12 mouse cellular contexts compared by ENCODE assay signal in the genomic region with DNA sequence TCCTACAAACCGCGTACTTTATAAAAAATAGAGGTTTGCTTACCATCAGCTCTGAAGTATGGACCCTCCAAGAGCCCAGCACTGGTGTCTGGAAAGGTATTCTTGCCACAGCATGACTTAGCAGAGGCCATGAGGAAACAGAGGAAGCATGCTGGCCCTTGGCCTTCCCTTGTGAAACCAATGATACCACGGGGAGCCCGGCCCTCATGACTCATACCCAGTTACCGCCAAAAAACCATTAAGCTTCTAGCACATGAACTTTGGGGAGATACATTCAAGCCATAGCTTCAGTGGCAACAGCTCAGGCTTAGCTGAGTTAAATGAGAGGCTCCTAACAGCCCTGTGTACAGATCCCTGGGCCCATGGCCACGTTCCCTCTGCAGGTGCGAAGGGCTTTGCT. TPM values are rescaled to one million over a fixed set of nuclear protein-coding genes. Genes with fewer than 3 reads are reported as not detected.
DNase-seq lines count a peak whose midpoint lies in the region; ATAC-seq and TF ChIP-seq lines count a peak whose summit lies in the region.
"Had no signal": no experiment of that assay in that cellular context is flagged by ENCODE, and none has a peak within 500 bp of the region (broad histone marks: within the 10 kb centered on the region; RNA-seq: fewer than 3 reads in every experiment).

No protein-coding gene starts in this region.

- H3K27ac ChIP-seq in liver, embryonic 14.5 days: no peak overlapping the region
- no peak overlapping the region for H3K27ac ChIP-seq in hindbrain, embryonic 11.5 days (ENCODE audit: low read depth, low read length)
- H3K27ac ChIP-seq: embryonic facial prominence, embryonic 13.5 days had no signal

- H3K9ac ChIP-seq in liver, embryonic 14.5 days (replicated peaks): no peak overlapping the region
- no peak overlapping the region for H3K9ac ChIP-seq in hindbrain, embryonic 11.5 days (ENCODE audit: low read depth, low read length)
- H3K9ac ChIP-seq: embryonic facial prominence, embryonic 13.5 days; heart, embryonic 15.5 days had no signal

- TF ChIP-seq CTCF in liver, embryonic 14.5 days (IDR thresholded peaks at IDR 0.05; ENCODE audit: low read depth): no peak

- H3K27me3 ChIP-seq in liver, embryonic 14.5 days (ENCODE audit: control insufficient read depth, insufficient read depth, low read length): no peaks in the 10 kb centered on the region
- no peaks in the 10 kb centered on the region for H3K27me3 ChIP-seq in megakaryocyte, embryonic 14.5 days (replicated peaks)
- no peaks in the 10 kb centered on the region for H3K27me3 ChIP-seq in hindbrain, embryonic 11.5 days (ENCODE audit: control insufficient read depth, insufficient read depth, low read length)
- H3K27me3 ChIP-seq: embryonic facial prominence, embryonic 13.5 days; heart, embryonic 15.5 days had no signal

- intact Hi-C loops in gastrocnemius, postnatal 14 days (cut with DNase I; ENCODE audit: low total_unique reads): no loop called here

- H3K9me3 ChIP-seq in liver, embryonic 14.5 days (ENCODE audit: control insufficient read depth, low read length): no peaks in the 10 kb centered on the region
- H3K9me3 ChIP-seq in megakaryocyte, embryonic 14.5 days: no peaks in the 10 kb centered on the region
- H3K9me3 ChIP-seq in hindbrain, embryonic 11.5 days (ENCODE audit: control insufficient read depth, low read length): no peaks in the 10 kb centered on the region
- H3K9me3 ChIP-seq: embryonic facial prominence, embryonic 13.5 days; heart, embryonic 15.5 days had no signal

- H3K4me2 ChIP-seq in liver, embryonic 14.5 days (ENCODE audit: low read depth): no peak overlapping the region
- H3K4me2 ChIP-seq in hindbrain, embryonic 11.5 days (replicated peaks; ENCODE audit: low read depth, low read length): no peak overlapping the region
- H3K4me2 ChIP-seq: embryonic facial prominence, embryonic 13.5 days; heart, embryonic 15.5 days had no signal

- ATAC-seq in liver, embryonic 14.5 days (ENCODE audit: insufficient read depth): no peak
- ATAC-seq in hindbrain, embryonic 11.5 days (ENCODE audit: low FRiP score): no peak

- 65% methylated on average over 7 of the region's 7 CpGs for WGBS in liver, embryonic 14.5 days (ENCODE audit: insufficient replicate concordance)
- WGBS in hindbrain, embryonic 11.5 days: 92% methylated on average over 7 of the region's 7 CpGs

- H3K36me3 ChIP-seq in liver, embryonic 14.5 days (replicated peaks; ENCODE audit: control insufficient read depth, insufficient read depth, low read depth): no peaks in the 10 kb centered on the region; the same call in 1 of the 2 replicates
- peaks cover 72% of the 10 kb centered on the region for H3K36me3 ChIP-seq in megakaryocyte, embryonic 14.5 days (replicated peaks; ENCODE audit: low read length)
- no peaks in the 10 kb centered on the region for H3K36me3 ChIP-seq in hindbrain, embryonic 11.5 days (ENCODE audit: control insufficient read depth, insufficient read depth, low read length)
- H3K36me3 ChIP-seq: embryonic facial prominence, embryonic 13.5 days; heart, embryonic 15.5 days had no signal

- peak in 2 of 3 experiments; percentile 12 to 39 for DNase-seq in liver, embryonic 14.5 days (ENCODE audit: low read depth in 3 of 3, low spot score in 3 of 3)
- DNase-seq in liver: no peak
- peak; percentile 36 to 43 for DNase-seq in adrenal gland, postnatal 36 days
- peak; percentile 36 for DNase-seq in gastrocnemius, postnatal 14 days
- no peak for DNase-seq in hindbrain, embryonic 11.5 days (ENCODE audit: low spot score)
- DNase-seq in layer of hippocampus, postnatal 10 days (ENCODE audit: low spot score in 2 of 2): no peak
- DNase-seq in testis, postnatal 10 days (ENCODE audit: low spot score): no peak
- DNase-seq: thymus, adult 18-20 months had no signal

- no peak for TF ChIP-seq EP300 in liver, embryonic 14.5 days (IDR thresholded peaks at IDR 0.05; ENCODE audit: low read depth)

- no peak overlapping the region for H3K4me3 ChIP-seq in liver, embryonic 14.5 days (ENCODE audit: insufficient read depth in 1 of 2, low read depth in 2 of 2, low read length in 2 of 2)
- H3K4me3 ChIP-seq in megakaryocyte, embryonic 14.5 days (replicated peaks): peak overlapping the region; percentile 20
- H3K4me3 ChIP-seq in hindbrain, embryonic 11.5 days (ENCODE audit: low read depth, low read length): no peak overlapping the region
- H3K4me3 ChIP-seq: embryonic facial prominence, embryonic 13.5 days; heart, embryonic 15.5 days had no signal

- 0 out of 4 replicates have a peak, but pooled peaks cover 0 to 4% of the 10 kb centered on the region in 2 experiments for H3K4me1 ChIP-seq in liver, embryonic 14.5 days (replicated peaks; ENCODE audit: control insufficient read depth in 2 of 2, insufficient read depth in 2 of 2, low read length in 1 of 2)
- peaks cover 98% of the 10 kb centered on the region for H3K4me1 ChIP-seq in megakaryocyte, embryonic 14.5 days
- H3K4me1 ChIP-seq in hindbrain, embryonic 11.5 days (replicated peaks; ENCODE audit: control insufficient read depth, insufficient read depth, low read length): no peaks in the 10 kb centered on the region
- H3K4me1 ChIP-seq: embryonic facial prominence, embryonic 13.5 days had no signal

RNA-seq across cellular contexts. Expression of a gene that starts 24.8 kb away (rescaled TPM):
- polyA plus RNA-seq in liver, embryonic 14.5 days (2012; rRNA removed): 0.31 and 0.42 TPM in 2 replicates
- polyA plus RNA-seq in liver, embryonic 14.5 days (2014; fragmentation: Nextera tagmentation; extraction: Ambion mirVana): 0.29 and 1.2 TPM in 2 replicates
- under 1 TPM; 0.63 to 0.70 TPM for total RNA-seq in adrenal gland, postnatal 36 days (2021)
- 1 to 10 TPM in 1 of 2 experiments, under 1 TPM in 1; 0.57 to 1.4 TPM for total RNA-seq in gastrocnemius, postnatal 14 days (2021)
- 4.6 and 10.6 TPM in 2 replicates for polyA plus RNA-seq in megakaryocyte, embryonic 14.5 days (2012; ENCODE audit: insufficient read depth, low replicate concordance)
- 4.5 and 5.7 TPM in 2 replicates for polyA plus RNA-seq in hindbrain, embryonic 11.5 days (2014; fragmentation: Nextera tagmentation; extraction: Ambion mirVana)
- 1 to 10 TPM; 8.6 to 9.0 TPM for total RNA-seq in layer of hippocampus, postnatal 10 days (2021)
- total RNA-seq: megakaryocyte-erythroid progenitor cell, adult 5-6 weeks had no signal

RNA-seq across cellular contexts. Expression of a gene that starts 57.2 kb away (rescaled TPM):
- 7.3 and 7.9 TPM in 2 replicates for polyA plus RNA-seq in liver, embryonic 14.5 days (2012; rRNA removed)
- polyA plus RNA-seq in liver, embryonic 14.5 days (2014; fragmentation: Nextera tagmentation; extraction: Ambion mirVana): 10.7 and 11.4 TPM in 2 replicates
- 10 to 100 TPM; 11.9 to 25.0 TPM for total RNA-seq in adrenal gland, postnatal 36 days (2021)
- total RNA-seq in gastrocnemius, postnatal 14 days (2021): 10 to 100 TPM; 21.7 to 24.4 TPM
- 11.6 TPM in 1 of 2 replicates, not detected in the other for polyA plus RNA-seq in megakaryocyte, embryonic 14.5 days (2012; ENCODE audit: insufficient read depth, low replicate concordance)
- 19.2 and 19.9 TPM in 2 replicates for polyA plus RNA-seq in hindbrain, embryonic 11.5 days (2014; fragmentation: Nextera tagmentation; extraction: Ambion mirVana)
- 10 to 100 TPM; 17.6 to 17.7 TPM for total RNA-seq in layer of hippocampus, postnatal 10 days (2021)

RNA-seq across cellular contexts. Expression of a gene that starts 57.3 kb away (rescaled TPM):
- 1.1 and 1.8 TPM in 2 replicates for polyA plus RNA-seq in liver, embryonic 14.5 days (2012; rRNA removed)
- 1.7 and 1.8 TPM in 2 replicates for polyA plus RNA-seq in liver, embryonic 14.5 days (2014; fragmentation: Nextera tagmentation; extraction: Ambion mirVana)
- 10 to 100 TPM; 28.2 to 31.3 TPM for total RNA-seq in adrenal gland, postnatal 36 days (2021)
- total RNA-seq in gastrocnemius, postnatal 14 days (2021): 10 to 100 TPM; 25.4 to 26.1 TPM
- 1.8 and 2.7 TPM in 2 replicates for polyA plus RNA-seq in megakaryocyte, embryonic 14.5 days (2012; ENCODE audit: insufficient read depth, low replicate concordance)
- 16.7 and 21.0 TPM in 2 replicates for polyA plus RNA-seq in hindbrain, embryonic 11.5 days (2014; fragmentation: Nextera tagmentation; extraction: Ambion mirVana)
- 10 to 100 TPM; 73.9 to 86.6 TPM for total RNA-seq in layer of hippocampus, postnatal 10 days (2021)

Comparison
In these comparisons a context has a peak if more than half of its experiments do, and no peak if none do; other contexts are left out.
1. DNase-seq: peak in liver, embryonic 14.5 days (2 of 3), adrenal gland, postnatal 36 days (2 of 2) and gastrocnemius, postnatal 14 days (single experiment); none in liver (single experiment), hindbrain, embryonic 11.5 days (single experiment), layer of hippocampus, postnatal 10 days (0 of 2) and testis, postnatal 10 days (single experiment).